Mouse (Mus musculus) G1E (cell line): Measurements from ENCODE around the gene Ncoa3. TPM values are rescaled to one million over a fixed set of nuclear protein-coding genes. Genes with fewer than 3 reads are reported as not detected.

Experiments used
- ATAC-seq: 2 replicates; pipeline ENCODE4 v1.8.0; 2016; ENCODE audit warnings: mild to moderate bottlenecking; ENCODE audit not compliant: insufficient number of reproducible peaks, poor library complexity, low FRiP score, severe bottlenecking; ENCODE audit errors: extremely low read depth
- DNase-seq: peaks from one replicate; pipeline ENCODE4 v3.0.0; 2012; ENCODE audit warnings: low spot score
- H3K27me3 ChIP-seq: 2 replicates; pipeline ENCODE4 v1.6.1; 2012; ENCODE audit warnings: mild to moderate bottlenecking, low read length, inconsistent platforms; ENCODE audit not compliant: insufficient read depth
- H3K36me3 ChIP-seq: replicated peaks from 2 replicates; pipeline ENCODE3; 2012; ENCODE audit warnings: mild to moderate bottlenecking, inconsistent platforms
- H3K4me1 ChIP-seq: 2 replicates; pipeline ENCODE4 v1.6.1; 2012; ENCODE audit warnings: low read depth, low read length, inconsistent platforms, mixed read lengths; ENCODE audit not compliant: insufficient read depth
- H3K4me3 ChIP-seq: 2 replicates; pipeline ENCODE4 v1.5.1; 2012; ENCODE audit warnings: low read depth, mild to moderate bottlenecking, inconsistent platforms, low read length, moderate library complexity, mixed read lengths
- H3K9me3 ChIP-seq: replicated peaks from 2 replicates; pipeline ENCODE4 v1.6.1; 2012; ENCODE audit warnings: inconsistent platforms
- CTCF ChIP-seq: IDR thresholded peaks from 2 replicates; pipeline ENCODE4 v1.5.1; 2012; ENCODE audit warnings: low read depth, low read length, inconsistent platforms, mixed read lengths
- GATA1 ChIP-seq: IDR thresholded peaks from 2 replicates; pipeline ENCODE4 v1.6.1; 2012; ENCODE audit warnings: borderline replicate concordance, low read length, inconsistent platforms, mixed read lengths
- GATA2 ChIP-seq: IDR thresholded peaks from 2 replicates; pipeline ENCODE4 v1.6.1; 2012; ENCODE audit warnings: low read depth, low read length, inconsistent platforms, borderline replicate concordance
- POLR2AphosphoS5 ChIP-seq: IDR thresholded peaks from 2 replicates; pipeline ENCODE4 v1.6.1; 2012; ENCODE audit warnings: low read depth, low read length, inconsistent platforms; ENCODE audit not compliant: insufficient replicate concordance
- TAL1 ChIP-seq: conservative IDR thresholded peaks from 2 replicates; pipeline ENCODE4 v1.6.1; 2012; ENCODE audit warnings: low read depth, low read length, inconsistent platforms, mixed read lengths
- polyA plus RNA-seq: library from polyadenylated mRNA; stranded (reverse); fragments of >175 nt; gene quantifications from 2 replicates; pipeline ENCODE4 v1.2.3, GENCODE M21; 2012
- total RNA-seq, 2 experiments: library from RNA; stranded (forward) in 1 of 2; stranded (reverse) in 1 of 2; fragments of 200-1000 nt in 1 of 2; fragments of >200 nt in 1 of 2; fragmentation: Nextera tagmentation in 1 of 2; gene quantifications; 2 replicates each; pipeline ENCODE4 v1.2.3; 2014 to 2017

Ncoa3 gene
- total and polyA plus RNA-seq, 3 experiments, result 8.2 to 17.9 (median 14.6) TPM

DNA sequence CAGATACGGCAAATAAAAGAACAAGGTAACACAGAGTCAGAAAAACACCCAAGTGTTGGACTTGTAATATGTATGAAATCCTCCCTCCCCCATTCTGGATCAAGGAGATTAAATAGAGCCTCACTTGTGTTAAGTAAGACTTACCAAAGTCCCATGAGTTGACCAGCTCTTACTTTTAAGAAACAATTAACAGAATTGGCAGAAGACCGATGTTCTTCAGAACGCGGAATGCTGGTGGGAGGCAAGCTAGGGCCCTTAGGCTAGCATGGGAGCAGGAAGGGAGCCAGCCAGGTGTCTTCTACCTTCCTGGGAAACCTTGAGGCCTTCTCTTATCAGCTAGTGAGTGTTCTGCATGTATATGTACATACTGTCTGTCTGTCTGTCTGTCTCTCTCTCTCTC, 55.5 kb downstream of the Ncoa3 start:
- H3K9me3 ChIP-seq, result no peaks in the 10 kb centered on the region
- DNase-seq (no peak), ATAC-seq (no peak)
- no peak overlapping the region for H3K4me3 ChIP-seq
- TF ChIP-seq CTCF (no peak), GATA1 (no peak), POLR2AphosphoS5 (no peak), GATA2 (no peak), TAL1 (no peak)
- no peaks in the 10 kb centered on the region; the same call in 1 of the 2 replicates for H3K4me1 ChIP-seq
- H3K36me3 ChIP-seq, result peaks cover 38% of the 10 kb centered on the region
- H3K27me3 ChIP-seq, result no peaks in the 10 kb centered on the region

DNA sequence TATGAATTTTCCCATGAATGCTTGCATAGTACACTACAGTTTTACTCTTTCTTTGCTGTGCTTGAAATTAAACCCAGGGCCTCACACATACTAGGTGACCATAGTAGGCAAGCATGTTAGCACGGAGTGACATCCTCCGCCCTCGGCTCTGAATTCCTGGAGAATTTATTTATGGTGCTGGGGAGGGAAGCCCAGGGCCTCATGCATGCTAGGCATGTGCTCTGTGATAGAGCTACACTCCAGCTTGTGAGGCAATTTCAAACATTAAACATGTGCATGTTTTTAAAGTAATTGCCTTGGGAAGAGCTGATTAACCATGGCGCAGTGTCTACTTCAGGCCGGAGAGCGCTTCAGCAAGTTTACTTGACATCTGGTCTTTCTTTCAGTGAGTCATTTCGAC, 56.4 kb downstream of the Ncoa3 start:
- Histone ChIP-seq H3K4me3 (no peak overlapping the region), H3K36me3 (peaks cover 41% of the 10 kb centered on the region), H3K27me3 (no peaks in the 10 kb centered on the region), H3K9me3 (no peaks in the 10 kb centered on the region), H3K4me1 (no peaks in the 10 kb centered on the region)
- ATAC-seq (no peak), DNase-seq (no peak)
- TF ChIP-seq CTCF (no peak), GATA1 (no peak), POLR2AphosphoS5 (no peak), GATA2 (no peak), TAL1 (no peak)

DNA sequence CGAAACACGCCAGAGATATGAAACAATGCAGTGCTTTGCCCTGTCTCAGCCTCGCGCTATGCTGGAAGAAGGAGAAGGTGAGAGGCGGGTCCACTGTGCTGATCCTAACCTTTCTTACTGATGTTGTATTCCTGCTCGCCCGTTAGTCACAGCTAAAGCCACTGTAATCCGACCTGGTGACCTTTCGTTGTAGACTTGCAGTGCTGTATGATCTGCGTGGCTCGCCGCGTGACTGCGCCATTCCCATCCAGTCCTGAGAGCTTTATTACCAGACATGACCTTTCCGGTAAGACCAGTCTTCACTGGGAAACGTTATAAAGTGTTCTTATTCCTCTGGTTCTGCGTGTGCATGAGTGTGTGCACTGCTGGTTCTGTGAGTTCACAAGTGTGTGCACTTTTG, 59.0 kb downstream of the Ncoa3 start:
- ATAC-seq (no peak), DNase-seq (no peak)
- Histone ChIP-seq H3K27me3 (no peaks in the 10 kb centered on the region), H3K36me3 (peaks cover 59% of the 10 kb centered on the region), H3K4me1 (no peaks in the 10 kb centered on the region), H3K9me3 (no peaks in the 10 kb centered on the region), H3K4me3 (no peak overlapping the region)
- no peak for TF ChIP-seq POLR2AphosphoS5
- TF ChIP-seq CTCF, result no peak
- no peak for TF ChIP-seq GATA2
- TF ChIP-seq GATA1, result no peak
- no peak for TF ChIP-seq TAL1

DNA sequence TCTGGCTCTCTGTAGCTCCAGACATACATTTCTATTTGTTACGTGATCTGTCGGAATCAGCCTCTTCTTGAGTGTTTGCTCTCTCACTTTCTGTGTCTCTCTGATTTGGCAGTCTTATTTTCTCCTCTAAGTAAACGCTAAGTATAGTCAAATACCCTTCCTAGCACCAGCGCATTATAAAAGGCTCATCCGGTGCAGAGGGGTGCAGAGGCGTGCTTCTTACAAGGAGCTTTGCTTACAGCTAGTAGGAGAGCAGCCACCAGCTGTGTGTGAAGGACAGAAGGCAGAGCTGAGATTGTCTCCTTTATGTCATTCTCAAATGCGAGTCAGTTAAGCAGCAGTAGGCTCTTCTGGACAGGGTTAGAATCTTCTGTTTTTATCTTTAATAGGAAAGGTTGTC, 59.5 kb downstream of the Ncoa3 start:
- TF ChIP-seq GATA2 (no peak), POLR2AphosphoS5 (no peak), GATA1 (no peak), CTCF (no peak), TAL1 (no peak)
- ATAC-seq (no peak), DNase-seq (no peak)
- H3K27me3 ChIP-seq, result no peaks in the 10 kb centered on the region
- no peaks in the 10 kb centered on the region for H3K4me1 ChIP-seq
- H3K9me3 ChIP-seq, result no peaks in the 10 kb centered on the region
- H3K4me3 ChIP-seq, result no peak overlapping the region
- H3K36me3 ChIP-seq, result peaks cover 60% of the 10 kb centered on the region

DNA sequence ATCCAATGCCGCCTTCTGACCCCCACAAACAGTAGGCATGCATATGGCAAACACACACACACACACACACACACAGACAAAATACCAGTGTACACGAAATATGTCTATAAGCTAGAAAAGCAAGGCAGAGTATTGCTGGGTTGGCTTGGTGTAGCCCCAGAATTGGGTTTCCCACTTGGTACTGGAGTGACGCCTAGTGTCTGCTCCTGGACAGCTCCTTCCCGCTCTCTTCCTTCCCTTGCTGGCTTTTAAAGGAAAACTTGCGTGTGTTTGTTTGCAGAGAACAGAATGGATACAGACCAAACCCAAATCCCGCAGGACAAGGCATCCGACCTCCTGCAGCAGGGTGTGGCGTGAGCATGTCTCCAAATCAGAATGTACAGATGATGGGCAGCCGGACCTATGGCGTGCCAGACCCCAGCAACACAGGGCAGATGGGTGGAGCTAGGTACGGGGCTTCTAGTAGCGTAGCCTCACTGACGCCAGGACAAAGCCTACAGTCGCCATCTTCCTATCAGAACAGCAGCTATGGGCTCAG, 61.6 kb downstream of the Ncoa3 start:
- H3K36me3 ChIP-seq, result peaks cover 53% of the 10 kb centered on the region
- no peak for TF ChIP-seq TAL1
- TF ChIP-seq GATA1, result no peak
- TF ChIP-seq POLR2AphosphoS5, result no peak

DNA sequence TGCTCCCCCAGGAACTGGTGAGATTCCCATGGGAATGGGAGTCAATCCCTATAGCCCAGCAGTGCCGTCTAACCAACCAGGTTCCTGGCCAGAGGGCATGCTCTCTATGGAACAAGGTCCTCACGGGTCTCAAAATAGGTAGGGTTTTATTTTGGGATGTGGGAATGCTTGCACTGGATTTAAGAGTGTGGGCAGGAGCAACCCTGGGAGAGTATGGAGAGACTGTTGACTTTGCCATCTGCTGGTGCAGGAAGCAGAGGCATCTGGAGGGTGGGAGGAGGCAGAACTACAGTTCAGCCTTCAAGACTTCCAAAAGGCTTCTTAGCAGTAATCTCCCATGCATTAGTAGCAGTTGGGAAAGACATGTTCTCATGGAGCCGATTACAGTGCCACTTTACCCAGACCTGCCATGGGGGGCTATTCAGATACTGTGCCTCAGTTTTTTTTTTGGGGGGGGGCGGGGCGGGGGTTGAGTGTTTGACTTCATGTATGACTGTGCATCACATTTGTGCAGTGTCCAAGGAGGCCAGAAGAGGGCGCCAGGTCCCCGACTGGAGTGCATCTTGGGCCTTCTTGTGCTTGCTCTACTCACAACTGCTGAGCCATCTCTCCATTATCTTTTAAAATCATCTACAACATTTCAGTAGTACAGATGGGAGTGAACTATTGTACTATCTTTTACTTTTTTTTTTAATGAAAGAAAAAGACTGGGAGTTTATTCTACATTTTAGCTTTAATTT, 67.4 kb downstream of the Ncoa3 start:
- Histone ChIP-seq H3K9me3 (no peaks in the 10 kb centered on the region), H3K27me3 (no peaks in the 10 kb centered on the region), H3K4me1 (no peaks in the 10 kb centered on the region), H3K36me3 (peaks cover 40% of the 10 kb centered on the region), H3K4me3 (no peak overlapping the region)
- DNase-seq (no peak), ATAC-seq (no peak)
- TF ChIP-seq POLR2AphosphoS5 (no peak), CTCF (no peak), GATA2 (no peak), TAL1 (no peak), GATA1 (no peak)

More for the DNA sequence above, 61.6 kb downstream of the Ncoa3 start:
- no peaks in the 10 kb centered on the region for H3K4me1 ChIP-seq
- no peaks in the 10 kb centered on the region for H3K27me3 ChIP-seq
- ATAC-seq (no peak), DNase-seq (no peak)
- H3K9me3 ChIP-seq, result no peaks in the 10 kb centered on the region
- no peak overlapping the region for H3K4me3 ChIP-seq

DNA sequence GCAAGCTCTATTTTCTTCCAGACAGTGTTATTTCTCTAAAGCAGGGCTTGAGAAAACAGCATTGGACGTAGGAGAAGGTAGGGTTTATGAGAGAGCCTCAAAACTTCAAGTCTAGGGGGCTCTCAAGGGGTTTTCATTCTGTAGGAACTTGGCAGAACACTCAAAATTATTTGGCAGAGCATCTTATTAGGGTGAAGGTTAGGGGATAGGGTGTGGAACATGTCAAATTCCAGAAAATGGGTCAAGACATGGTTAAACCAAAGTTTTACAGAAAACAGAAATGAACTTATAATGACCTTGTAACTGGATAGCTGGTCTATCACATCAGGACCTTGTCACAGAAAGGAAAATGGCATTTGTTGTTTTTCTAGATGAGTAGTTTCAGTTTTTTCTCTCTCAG, 69.6 kb downstream of the Ncoa3 start:
- Histone ChIP-seq H3K36me3 (peaks cover 47% of the 10 kb centered on the region), H3K4me3 (no peak overlapping the region), H3K4me1 (no peaks in the 10 kb centered on the region), H3K9me3 (no peaks in the 10 kb centered on the region), H3K27me3 (no peaks in the 10 kb centered on the region)
- ATAC-seq, result no peak
- no peak for DNase-seq
- no peak for TF ChIP-seq GATA1
